Mouse (Mus musculus): ENCODE results near the gene Dcakd. TPM values are rescaled to one million over a fixed set of nuclear protein-coding genes. Genes with fewer than 3 reads are reported as not detected.
A peak's percentile ranks its signal among the peaks of the same experiment; 100 is the strongest.
"Not testable (repeated sequence)": the region's sequence is repeated elsewhere in the genome, so short reads cannot be mapped to it uniquely, and the experiment has no call there.

Gene Dcakd
- polyA plus RNA-seq, 1 experiment from 2014 or later: 41.7 TPM

DNA sequence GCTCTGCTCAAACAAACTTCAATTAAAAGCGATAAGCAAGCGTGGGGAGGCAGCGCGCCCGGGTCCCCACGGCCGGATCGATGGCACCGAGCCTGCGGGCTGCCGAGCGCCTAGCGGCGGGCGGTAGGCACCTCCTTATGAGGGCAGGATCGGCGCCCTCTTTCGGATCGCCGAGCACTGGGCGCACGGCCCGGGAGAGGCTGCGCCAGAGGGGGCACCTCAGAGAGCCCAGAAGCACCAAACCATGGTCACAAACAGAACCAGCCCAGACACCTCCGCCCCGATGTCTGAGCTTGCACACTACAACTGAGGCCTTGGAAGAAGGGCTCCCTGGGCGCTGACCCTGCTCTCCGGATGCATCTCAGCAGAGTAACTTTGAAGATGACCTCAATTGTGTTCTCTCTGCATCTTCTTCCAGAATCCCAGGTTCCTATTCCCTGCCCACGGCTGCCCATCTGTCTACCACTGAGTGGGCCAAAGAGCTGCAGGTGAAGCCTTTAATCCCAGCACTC lies 37.9 kb downstream of the Dcakd start:
- peaks cover 16% of the 10 kb centered on the region for H3K36me3 ChIP-seq
- no peak overlapping the region for H3K27ac ChIP-seq
- H3K4me1 ChIP-seq: peaks cover 14% of the 10 kb centered on the region
- no peak for ATAC-seq
- H3K4me2 ChIP-seq: peak overlapping the region; percentile 63
- 4% methylated on average over 29 of the region's 29 CpGs for WGBS (ENCODE audit: insufficient replicate concordance)
- peak overlapping the region; percentile 33 for H3K4me3 ChIP-seq
- no peaks in the 10 kb centered on the region for H3K9me3 ChIP-seq (replicated peaks)
- peaks cover 73% of the 10 kb centered on the region for H3K27me3 ChIP-seq (replicated peaks)
- H3K9ac ChIP-seq: no peak overlapping the region

GRCm38 (mm10) chr11:102989641-102990151 lies 38.4 kb downstream of the Dcakd start:
- peaks cover 11% of the 10 kb centered on the region for H3K36me3 ChIP-seq
- no peak overlapping the region for H3K9ac ChIP-seq
- H3K9me3 ChIP-seq (replicated peaks): no peaks in the 10 kb centered on the region
- H3K4me1 ChIP-seq: peaks cover 14% of the 10 kb centered on the region
- no peak for ATAC-seq
- H3K27me3 ChIP-seq (replicated peaks): peaks cover 73% of the 10 kb centered on the region
- peak overlapping the region; percentile 33 for H3K4me3 ChIP-seq
- H3K27ac ChIP-seq: no peak overlapping the region
- peak overlapping the region; percentile 63 for H3K4me2 ChIP-seq
- whole genome bisulfite sequencing (ENCODE audit: insufficient replicate concordance): 13% methylated on average over 28 of the region's 28 CpGs

DNA sequence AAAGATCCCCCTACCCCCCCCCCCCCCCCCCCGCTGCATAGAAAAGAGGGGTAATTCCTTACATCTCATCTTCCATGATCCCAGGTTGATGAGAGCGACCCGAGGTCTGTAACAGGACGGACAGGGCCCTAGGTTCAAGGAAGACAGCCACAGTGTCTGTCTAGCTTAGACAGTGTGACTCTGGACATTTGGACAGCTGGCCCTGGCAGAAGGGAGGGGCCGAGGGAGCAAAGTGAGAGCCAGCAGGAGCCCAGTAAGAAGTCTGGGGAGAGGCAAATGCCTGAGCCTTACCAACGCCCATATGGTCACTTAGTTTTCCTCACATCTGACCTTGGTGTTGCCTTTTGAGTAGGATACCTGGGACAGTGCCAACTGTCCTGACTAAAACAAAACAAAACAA lies 43.0 kb downstream of the Dcakd start:
- no peaks in the 10 kb centered on the region for H3K36me3 ChIP-seq
- H3K27ac ChIP-seq: no peak overlapping the region
- no peak for ATAC-seq
- H3K9ac ChIP-seq: no peak overlapping the region
- H3K27me3 ChIP-seq (replicated peaks): peaks cover 68% of the 10 kb centered on the region
- no peaks in the 10 kb centered on the region for H3K9me3 ChIP-seq (replicated peaks)
- no peak overlapping the region for H3K4me3 ChIP-seq
- 60% methylated on average over 6 of the region's 6 CpGs for WGBS (ENCODE audit: insufficient replicate concordance)
- no peak overlapping the region for H3K4me2 ChIP-seq
- peaks cover 8% of the 10 kb centered on the region for H3K4me1 ChIP-seq

DNA sequence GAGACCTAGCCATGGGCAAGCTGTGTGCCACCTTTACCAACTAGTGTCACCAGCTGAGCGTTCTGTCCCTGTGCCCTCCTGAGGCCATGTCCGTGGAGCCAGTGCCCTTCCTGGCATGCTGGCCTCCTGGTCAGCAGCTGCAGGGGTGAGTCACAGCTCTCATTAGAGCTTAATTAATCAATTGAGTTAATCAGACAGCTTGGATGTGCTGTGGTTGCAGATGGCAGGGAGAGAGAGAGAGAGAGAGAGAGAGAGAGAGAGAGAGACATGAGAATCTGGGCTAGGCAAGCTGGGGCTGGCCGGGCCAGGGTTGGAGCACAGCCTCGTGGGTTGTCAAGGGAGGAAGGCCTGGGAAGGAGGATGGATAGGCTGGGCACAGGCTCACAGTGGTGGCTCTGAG lies 43.5 kb downstream of the Dcakd start:
- H3K27me3 ChIP-seq (replicated peaks): peaks cover 68% of the 10 kb centered on the region
- 51% methylated on average over 4 of the region's 4 CpGs for WGBS (ENCODE audit: insufficient replicate concordance)
- no peaks in the 10 kb centered on the region for H3K36me3 ChIP-seq
- no peak overlapping the region for H3K4me3 ChIP-seq
- no peaks in the 10 kb centered on the region for H3K9me3 ChIP-seq (replicated peaks)
- ATAC-seq: no peak
- H3K9ac ChIP-seq: no peak overlapping the region
- H3K27ac ChIP-seq: no peak overlapping the region
- no peak overlapping the region for H3K4me2 ChIP-seq
- peaks cover 3% of the 10 kb centered on the region for H3K4me1 ChIP-seq

DNA sequence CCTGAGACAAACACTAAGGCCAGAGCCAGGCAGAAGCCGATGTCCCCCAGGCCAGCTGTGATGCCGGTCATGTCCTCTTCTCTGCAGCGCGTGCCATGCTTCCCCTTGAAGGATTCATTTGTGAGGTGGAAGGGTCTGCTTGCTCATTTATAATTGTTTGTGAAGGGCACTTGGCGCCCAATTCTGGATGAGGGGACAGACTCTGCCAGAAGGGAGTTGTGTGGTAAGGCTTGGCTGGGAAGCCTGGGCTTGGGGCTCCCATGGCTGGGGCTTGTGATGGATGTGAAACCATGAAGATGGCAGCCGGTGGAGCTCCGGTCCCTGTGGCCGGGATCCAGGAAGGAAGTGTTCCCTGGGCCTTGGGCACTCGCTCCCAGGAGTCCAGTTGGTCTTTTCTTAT lies 44.0 kb downstream of the Dcakd start:
- no peak overlapping the region for H3K4me3 ChIP-seq
- no peak overlapping the region for H3K4me2 ChIP-seq
- WGBS (ENCODE audit: insufficient replicate concordance): 77% methylated on average over 9 of the region's 9 CpGs
- no peaks in the 10 kb centered on the region for H3K4me1 ChIP-seq
- peaks cover 63% of the 10 kb centered on the region for H3K27me3 ChIP-seq (replicated peaks)
- no peak for ATAC-seq
- no peak overlapping the region for H3K27ac ChIP-seq
- no peaks in the 10 kb centered on the region for H3K9me3 ChIP-seq (replicated peaks)
- no peaks in the 10 kb centered on the region for H3K36me3 ChIP-seq
- no peak overlapping the region for H3K9ac ChIP-seq

- Histone ChIP-seq H3K9me3 (replicated peaks) (no peaks in the 10 kb centered on the region), H3K9ac (no peak overlapping the region), H3K27me3 (replicated peaks) (peaks cover 44% of the 10 kb centered on the region), H3K4me1 (0 out of 2 replicates have a peak, but pooled peaks cover 5% of the 10 kb centered on the region), H3K4me3 (no peak overlapping the region), H3K27ac (no peak overlapping the region), H3K4me2 (no peak overlapping the region), H3K36me3 (no peaks in the 10 kb centered on the region)
- ATAC-seq: no peak
- WGBS (ENCODE audit: insufficient replicate concordance): 39% methylated on average over 10 of the region's 10 CpGs
These were observed 46.8 kb downstream of the Dcakd start for GRCm38 (mm10) chr11:102981151-102981890.

DNA sequence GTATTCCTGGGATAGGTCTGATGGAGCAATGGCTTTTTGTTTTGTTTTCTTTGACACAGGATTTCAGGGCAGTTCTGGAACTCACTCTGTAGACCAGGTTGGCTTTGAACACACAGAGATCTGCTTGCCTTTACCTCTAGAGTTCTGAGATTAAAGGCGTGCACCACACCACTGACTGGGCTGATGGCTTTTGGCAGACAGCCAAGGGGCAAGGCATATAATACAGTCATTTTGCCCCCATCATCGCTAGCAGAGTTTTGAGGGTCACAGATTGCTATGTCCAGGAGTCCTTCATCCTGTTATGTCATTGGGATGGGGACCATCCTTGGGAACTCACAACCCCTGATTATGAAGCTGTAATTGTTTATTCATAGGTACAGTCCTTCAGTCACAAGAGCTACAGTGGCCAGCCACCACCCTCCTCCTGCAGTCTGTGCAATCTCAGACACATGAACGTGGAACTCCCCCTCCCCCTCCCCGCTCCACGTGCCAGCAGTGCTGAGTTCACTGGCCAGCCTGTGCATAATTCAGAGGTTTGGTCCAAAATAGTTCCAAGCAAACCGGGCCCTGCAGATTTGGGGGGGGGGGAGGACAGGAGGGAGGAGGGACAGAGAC lies 50.0 kb downstream of the Dcakd start:
- H3K4me3 ChIP-seq: no peak overlapping the region
- no peak for ATAC-seq
- H3K9me3 ChIP-seq (replicated peaks): no peaks in the 10 kb centered on the region
- H3K27me3 ChIP-seq (replicated peaks): peaks cover 47% of the 10 kb centered on the region
- H3K4me2 ChIP-seq: no peak overlapping the region
- H3K27ac ChIP-seq: no peak overlapping the region
- 44% methylated on average over 6 of the region's 6 CpGs for WGBS (ENCODE audit: insufficient replicate concordance)
- no peak overlapping the region for H3K9ac ChIP-seq
- H3K4me1 ChIP-seq: 0 out of 2 replicates have a peak, but pooled peaks cover 5% of the 10 kb centered on the region
- no peaks in the 10 kb centered on the region for H3K36me3 ChIP-seq

DNA sequence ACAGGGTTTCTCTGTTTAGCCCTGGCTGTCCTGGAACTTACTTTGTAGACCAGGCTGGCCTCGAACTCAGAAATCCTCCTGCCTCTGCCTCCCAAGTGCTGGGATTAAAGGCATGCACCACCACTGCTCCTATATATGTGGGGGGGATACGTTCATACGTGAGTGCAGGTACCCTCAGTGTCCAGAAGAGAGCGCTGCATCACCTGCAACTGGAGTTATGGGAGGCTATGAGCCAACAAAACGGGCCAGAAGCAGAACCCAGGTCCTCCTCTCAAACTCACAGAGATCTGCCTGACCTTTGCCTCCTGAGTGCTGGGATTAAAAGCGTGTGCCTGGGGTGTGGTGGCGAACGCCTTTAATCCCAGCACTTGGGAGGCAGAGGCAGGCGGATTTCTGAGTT lies 52.2 kb downstream of the Dcakd start:
- not testable (repeated sequence) for H3K4me3 ChIP-seq; H3K9ac ChIP-seq; H3K27ac ChIP-seq; H3K4me1 ChIP-seq; ATAC-seq; H3K9me3 ChIP-seq (replicated peaks); H3K4me2 ChIP-seq; H3K36me3 ChIP-seq
- WGBS (ENCODE audit: insufficient replicate concordance): 70% methylated on average over 9 of the region's 9 CpGs
- H3K27me3 ChIP-seq (replicated peaks): peaks cover 54% of the 10 kb centered on the region

GRCm38 (mm10) chr11:102972326-102972725 lies 55.8 kb downstream of the Dcakd start:
- H3K4me1 ChIP-seq: no peaks in the 10 kb centered on the region
- no peaks in the 10 kb centered on the region for H3K9me3 ChIP-seq (replicated peaks)
- H3K9ac ChIP-seq: no peak overlapping the region
- no peak overlapping the region for H3K4me2 ChIP-seq
- H3K27ac ChIP-seq: no peak overlapping the region
- H3K27me3 ChIP-seq (replicated peaks): peaks cover 70% of the 10 kb centered on the region
- no peaks in the 10 kb centered on the region for H3K36me3 ChIP-seq
- no peak overlapping the region for H3K4me3 ChIP-seq
- WGBS (ENCODE audit: insufficient replicate concordance): 46% methylated on average over 1 of the region's 1 CpGs
- ATAC-seq: no peak

GRCm38 (mm10) chr11:102971604-102972003 lies 56.5 kb downstream of the Dcakd start:
- no peak overlapping the region for H3K9ac ChIP-seq
- ATAC-seq: no peak
- H3K9me3 ChIP-seq (replicated peaks): no peaks in the 10 kb centered on the region
- H3K4me1 ChIP-seq: no peaks in the 10 kb centered on the region
- H3K36me3 ChIP-seq: no peaks in the 10 kb centered on the region
- no peak overlapping the region for H3K4me2 ChIP-seq
- no peak overlapping the region for H3K4me3 ChIP-seq
- peaks cover 78% of the 10 kb centered on the region for H3K27me3 ChIP-seq (replicated peaks)
- WGBS (ENCODE audit: insufficient replicate concordance): 27% methylated on average over 5 of the region's 5 CpGs
- no peak overlapping the region for H3K27ac ChIP-seq

- H3K4me1 ChIP-seq: no peaks in the 10 kb centered on the region
- H3K9ac ChIP-seq: no peak overlapping the region
- H3K27me3 ChIP-seq (replicated peaks): peaks cover 96% of the 10 kb centered on the region
- ATAC-seq: no peak
- H3K27ac ChIP-seq: no peak overlapping the region
- H3K9me3 ChIP-seq (replicated peaks): no peaks in the 10 kb centered on the region
- 60% methylated on average over 16 of the region's 16 CpGs for WGBS (ENCODE audit: insufficient replicate concordance)
- H3K4me2 ChIP-seq: no peak overlapping the region
- no peaks in the 10 kb centered on the region for H3K36me3 ChIP-seq
- H3K4me3 ChIP-seq: no peak overlapping the region
These were observed 63.5 kb downstream of the Dcakd start for GRCm38 (mm10) chr11:102964547-102965091.

All from liver, embryonic 12.5 days (tissue).